In the genomic region with DNA sequence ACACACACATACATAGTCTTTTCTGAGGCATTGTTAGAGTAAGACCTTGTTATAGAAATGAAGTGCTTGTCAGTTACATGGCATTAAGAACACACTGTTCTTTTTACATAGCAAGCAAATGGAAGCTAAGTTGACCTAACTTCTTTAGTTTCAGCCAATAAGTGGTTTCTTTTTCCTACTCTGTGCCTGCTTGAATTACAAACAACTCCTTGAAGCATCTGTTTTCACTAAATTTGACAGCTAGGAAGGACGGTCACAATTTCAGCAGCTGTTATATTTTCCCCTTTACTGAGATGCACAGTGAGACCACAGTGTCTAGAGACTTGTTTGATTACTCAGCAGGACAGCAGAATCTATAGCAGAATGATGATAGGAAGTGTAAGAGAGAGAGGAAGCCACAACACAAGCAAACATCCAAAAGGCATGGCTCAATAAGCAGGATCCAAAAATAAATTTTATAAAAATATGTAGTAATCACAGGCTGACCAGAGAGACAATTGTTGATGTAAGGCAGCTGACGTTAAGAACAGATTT, we compare ENCODE assay signal across 20 mouse cellular contexts.
DNase-seq lines count a peak whose midpoint lies in the region; ATAC-seq and TF ChIP-seq lines count a peak whose summit lies in the region.
"Had no signal": no experiment of that assay in that cellular context is flagged by ENCODE, and none has a peak within 500 bp of the region (broad histone marks: within the 10 kb centered on the region; RNA-seq: fewer than 3 reads in every experiment).

No protein-coding gene starts in this region.

- no peaks in the 10 kb centered on the region for H3K36me3 ChIP-seq in embryonic facial prominence, embryonic 11.5 days (replicated peaks; ENCODE audit: control insufficient read depth, insufficient read depth, low read depth, low read length)
- H3K36me3 ChIP-seq in embryonic facial prominence, embryonic 10.5 days (replicated peaks) = no peaks in the 10 kb centered on the region
- no peaks in the 10 kb centered on the region for H3K36me3 ChIP-seq in kidney, postnatal 0 days (ENCODE audit: insufficient read depth, low read length)
- H3K36me3 ChIP-seq: forebrain, embryonic 15.5 days; heart, embryonic 10.5 days; hindbrain, embryonic 13.5 days; limb, embryonic 13.5 days; midbrain, embryonic 10.5 days had no signal

- H3K9ac ChIP-seq in embryonic facial prominence, embryonic 11.5 days (replicated peaks; ENCODE audit: low read length) = no peak overlapping the region
- no peak overlapping the region for H3K9ac ChIP-seq in kidney, postnatal 0 days (ENCODE audit: low read depth, low read length)
- H3K9ac ChIP-seq: forebrain, embryonic 15.5 days; hindbrain, embryonic 13.5 days; limb, embryonic 13.5 days; liver, embryonic 14.5 days had no signal

- H3K27me3 ChIP-seq in embryonic facial prominence, embryonic 11.5 days (ENCODE audit: control insufficient read depth, insufficient read depth, low read length) = no peaks in the 10 kb centered on the region
- H3K27me3 ChIP-seq in embryonic facial prominence, embryonic 10.5 days (replicated peaks; ENCODE audit: low read depth, poor library complexity, severe bottlenecking) = no peaks in the 10 kb centered on the region
- no peaks in the 10 kb centered on the region for H3K27me3 ChIP-seq in kidney, postnatal 0 days (ENCODE audit: insufficient read depth, low read length)
- no peaks in the 10 kb centered on the region for H3K27me3 ChIP-seq in cerebellum, adult 2 months (ENCODE audit: control insufficient read depth, insufficient read depth, low read length)
- H3K27me3 ChIP-seq: CH12.LX; forebrain, embryonic 15.5 days; hindbrain, embryonic 13.5 days; limb, embryonic 13.5 days had no signal

- DNase-seq in embryonic facial prominence, embryonic 11.5 days (ENCODE audit: low spot score) = peak; percentile 40
- DNase-seq in embryonic facial prominence, embryonic 10.5 days (ENCODE audit: low spot score) = no peak
- DNase-seq in kidney, postnatal 0 days (ENCODE audit: low spot score) = peak; percentile 78
- no peak for DNase-seq in kidney, postnatal 14 days
- peak; percentile 3 for DNase-seq in A20 (ENCODE audit: low read depth, low spot score)
- peak; percentile 18 for DNase-seq in mesoderm, embryonic 11.5 days (ENCODE audit: low read depth, low spot score)
- no peak for DNase-seq in cerebellum, adult 2 months
- DNase-seq: adrenal gland, postnatal 14 days; cerebellum, postnatal 10 days; heart, postnatal 14 days; lung, postnatal 14 days; retina, postnatal 1 day had no signal

- H3K4me1 ChIP-seq in embryonic facial prominence, embryonic 11.5 days (ENCODE audit: control insufficient read depth, insufficient read depth, low read length) = no peaks in the 10 kb centered on the region
- H3K4me1 ChIP-seq in embryonic facial prominence, embryonic 10.5 days = peaks cover 3% of the 10 kb centered on the region; the same call in 1 of the 2 replicates
- no peaks in the 10 kb centered on the region for H3K4me1 ChIP-seq in kidney, postnatal 0 days (replicated peaks; ENCODE audit: insufficient read depth, low read length)
- no peaks in the 10 kb centered on the region for H3K4me1 ChIP-seq in cerebellum, adult 2 months (ENCODE audit: control insufficient read depth, insufficient read depth, low read length)
- H3K4me1 ChIP-seq: forebrain, embryonic 15.5 days; heart, embryonic 10.5 days; hindbrain, embryonic 13.5 days; limb, embryonic 13.5 days; midbrain, embryonic 10.5 days had no signal

- no peak for TF ChIP-seq CTCF in kidney, postnatal 0 days (IDR thresholded peaks at IDR 0.05; ENCODE audit: low read depth)
- no peak for TF ChIP-seq CTCF in cerebellum, adult 2 months (IDR thresholded peaks at IDR 0.05; ENCODE audit: borderline replicate concordance, insufficient read depth, low read depth, low read length)

- no peak overlapping the region for H3K4me3 ChIP-seq in embryonic facial prominence, embryonic 11.5 days (ENCODE audit: low read depth, low read length)
- no peak overlapping the region for H3K4me3 ChIP-seq in embryonic facial prominence, embryonic 10.5 days
- H3K4me3 ChIP-seq in kidney, postnatal 0 days (replicated peaks; ENCODE audit: low read depth, low read length) = no peak overlapping the region
- H3K4me3 ChIP-seq in cerebellum, adult 2 months (replicated peaks; ENCODE audit: insufficient read depth, low read depth, low read length) = no peak overlapping the region
- H3K4me3 ChIP-seq: forebrain, embryonic 15.5 days; heart, embryonic 10.5 days; hindbrain, embryonic 13.5 days; limb, embryonic 13.5 days; midbrain, embryonic 10.5 days had no signal

- no peaks in the 10 kb centered on the region for H3K9me3 ChIP-seq in embryonic facial prominence, embryonic 11.5 days (replicated peaks; ENCODE audit: control insufficient read depth, low read length)
- H3K9me3 ChIP-seq in embryonic facial prominence, embryonic 10.5 days = no peaks in the 10 kb centered on the region
- H3K9me3 ChIP-seq in kidney, postnatal 0 days (replicated peaks; ENCODE audit: low read length) = no peaks in the 10 kb centered on the region
- H3K9me3 ChIP-seq: forebrain, embryonic 15.5 days; heart, embryonic 10.5 days; hindbrain, embryonic 13.5 days; midbrain, embryonic 10.5 days had no signal

- no peak for TF ChIP-seq POLR2A in cerebellum, adult 2 months (IDR thresholded peaks at IDR 0.05; ENCODE audit: borderline replicate concordance, insufficient read depth, low read length)

- 34% methylated on average over 2 of the region's 2 CpGs for WGBS in embryonic facial prominence, embryonic 11.5 days
- WGBS in embryonic facial prominence, embryonic 10.5 days = 45% methylated on average over 2 of the region's 2 CpGs
- 32% methylated on average over 2 of the region's 2 CpGs for WGBS in kidney, postnatal 0 days
- 46% methylated on average over 2 of the region's 2 CpGs for WGBS in cerebellum, adult 2 months

- H3K27ac ChIP-seq in embryonic facial prominence, embryonic 11.5 days (replicated peaks; ENCODE audit: low read depth, low read length) = no peak overlapping the region
- no peak overlapping the region for H3K27ac ChIP-seq in embryonic facial prominence, embryonic 10.5 days (replicated peaks)
- no peak overlapping the region for H3K27ac ChIP-seq in kidney, postnatal 0 days
- no peak overlapping the region for H3K27ac ChIP-seq in cerebellum, adult 2 months (ENCODE audit: insufficient read depth, low read length)
- H3K27ac ChIP-seq: forebrain, embryonic 15.5 days; heart, embryonic 10.5 days; hindbrain, embryonic 13.5 days; limb, embryonic 13.5 days; liver, embryonic 14.5 days; midbrain, embryonic 10.5 days had no signal

- ATAC-seq in embryonic facial prominence, embryonic 11.5 days (replicated peaks; ENCODE audit: insufficient number of reproducible peaks, low FRiP score, low TSS enrichment, low read depth) = no peak
- no peak for ATAC-seq in kidney, postnatal 0 days (replicated peaks; ENCODE audit: low FRiP score, low read depth)
- ATAC-seq: forebrain, embryonic 15.5 days; intestine, postnatal 0 days had no signal

- H3K4me2 ChIP-seq in embryonic facial prominence, embryonic 11.5 days (ENCODE audit: low read depth, low read length) = no peak overlapping the region
- no peak overlapping the region for H3K4me2 ChIP-seq in kidney, postnatal 0 days (ENCODE audit: low read length)
- H3K4me2 ChIP-seq: forebrain, embryonic 15.5 days; hindbrain, embryonic 13.5 days; limb, embryonic 13.5 days had no signal

Comparison
In these comparisons a context has a peak if more than half of its experiments do, and no peak if none do; other contexts are left out.
1. DNase-seq: peak in embryonic facial prominence, embryonic 11.5 days (single experiment), kidney, postnatal 0 days (single experiment), A20 (single experiment) and mesoderm, embryonic 11.5 days (single experiment); none in embryonic facial prominence, embryonic 10.5 days (single experiment), kidney, postnatal 14 days (single experiment) and cerebellum, adult 2 months (0 of 2).